Mouse (Mus musculus) brain, embryonic 18.5 days (tissue): ENCODE results near the gene Kctd6.

Experiments
- DNase-seq: peaks from one replicate; pipeline ENCODE4 v3.0.0-alpha.2; 2012; ENCODE audit warnings: low read depth, low spot score

Kctd6 gene

GRCm38 (mm10) chr14:8213803-8214224 lies at the start of gene Kctd6:
Kctd6 (plus strand) TSS chr14:8214140.
- peak; percentile 85 for DNase-seq

DNA sequence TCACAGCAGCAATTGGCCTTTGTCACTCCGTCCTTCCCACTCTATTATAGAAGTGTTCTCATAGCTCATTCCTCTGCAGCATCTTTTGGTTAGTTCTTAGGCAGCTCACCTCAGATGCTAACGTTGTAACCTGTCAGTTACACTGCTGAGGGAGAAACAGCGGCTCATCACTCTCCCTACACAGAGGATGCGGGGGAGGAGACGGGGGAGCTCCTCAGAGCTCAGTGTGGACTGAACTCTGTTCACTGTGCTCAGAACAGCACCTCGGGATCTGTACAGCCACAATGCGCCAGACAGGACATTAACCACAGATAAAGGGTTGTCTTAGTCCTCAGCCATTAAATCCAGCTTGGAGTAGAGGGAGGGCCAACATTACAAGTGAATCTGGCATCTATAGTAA lies 49.5 kb upstream of the Kctd6 start:
- DNase-seq: no peak

- DNase-seq: peak; percentile 97
Measured at GRCm38 (mm10) chr14:8172507-8173410, 41.2 kb upstream of the Kctd6 start, which contains the start of gene Pdhb. Pdhb (minus strand) TSS chr14:8173025.

DNA sequence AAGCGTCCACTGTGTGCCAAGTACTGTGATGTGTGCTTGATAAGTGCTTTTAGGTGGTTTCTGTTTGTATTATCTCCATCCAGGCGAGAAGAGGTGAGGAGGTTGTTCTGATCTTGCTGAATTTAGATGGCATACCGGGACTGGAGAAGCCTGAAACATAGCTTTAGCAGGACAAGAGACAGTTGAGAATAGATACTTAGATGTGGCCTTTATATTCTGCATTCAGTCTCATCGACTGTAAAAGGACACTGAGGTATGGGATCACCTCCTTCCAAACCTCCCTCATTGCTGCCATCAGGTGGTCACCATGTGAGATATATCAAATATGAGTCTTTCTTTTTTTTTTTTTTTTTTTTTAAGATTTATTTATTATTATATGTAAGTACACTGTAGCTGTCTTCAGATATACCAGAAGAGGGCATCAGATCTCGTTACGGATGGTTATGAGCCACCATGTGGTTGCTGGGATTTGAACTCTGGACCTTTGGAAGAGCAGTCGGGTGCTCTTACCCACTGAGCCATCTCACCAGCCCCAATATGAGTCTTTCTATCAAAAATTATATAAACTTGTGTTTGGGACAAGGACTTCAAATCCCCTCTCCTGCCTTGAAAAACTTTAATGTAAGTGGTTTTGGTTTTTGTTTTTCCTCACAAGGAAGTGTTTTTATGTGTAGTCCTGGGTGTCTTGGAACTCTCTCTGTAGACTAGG lies 40.2 kb upstream of the Kctd6 start:
- DNase-seq: peak; percentile 22

- no peak for DNase-seq
Measured at GRCm38 (mm10) chr14:8174634-8175033, 39.3 kb upstream of the Kctd6 start.

- DNase-seq: no peak
Measured at GRCm38 (mm10) chr14:8176251-8176650, 37.7 kb upstream of the Kctd6 start.

- no peak for DNase-seq
Measured at GRCm38 (mm10) chr14:8180371-8181035, 33.4 kb upstream of the Kctd6 start.

DNA sequence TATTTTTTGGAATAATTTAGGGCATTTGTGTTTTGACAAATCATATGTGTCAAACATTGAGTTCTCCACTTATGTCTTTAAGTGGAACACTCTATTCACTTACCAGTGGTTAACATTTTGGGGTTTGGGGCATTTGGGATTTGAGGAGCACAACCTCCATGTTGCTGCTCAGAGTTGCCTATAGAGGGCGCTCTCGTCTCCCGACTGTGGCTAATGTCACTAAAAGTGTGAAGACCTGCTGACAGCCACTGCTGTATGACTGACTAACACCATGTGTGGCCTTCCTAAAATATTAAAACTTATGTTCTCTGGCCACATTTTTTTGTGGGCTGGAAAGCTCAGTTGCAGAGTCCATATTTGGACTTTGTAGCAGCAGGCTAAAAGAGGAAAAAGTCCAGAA lies 30.6 kb upstream of the Kctd6 start:
- no peak for DNase-seq

GRCm38 (mm10) chr14:8186278-8187045 lies 27.5 kb upstream of the Kctd6 start:
- peak; percentile 37 for DNase-seq

DNA sequence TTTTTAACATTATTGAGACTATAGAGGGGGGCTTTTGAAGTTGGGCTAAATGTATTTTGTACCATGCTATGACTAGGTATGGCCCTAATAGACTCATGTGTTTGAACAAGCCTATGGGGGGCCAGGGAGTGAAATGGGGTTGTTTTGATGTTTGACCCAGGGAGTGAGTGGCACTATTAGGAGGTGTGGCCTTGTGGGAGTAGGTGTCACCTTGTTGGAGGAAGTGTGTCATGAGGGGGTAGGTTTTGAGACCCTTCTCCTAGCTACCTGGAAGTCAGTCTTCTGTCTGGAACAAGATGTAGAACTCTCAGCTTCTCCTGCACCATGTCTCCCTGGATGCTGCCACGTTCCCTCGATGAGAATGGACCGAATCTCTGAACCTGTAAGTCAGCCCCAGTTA lies 23.4 kb upstream of the Kctd6 start:
- DNase-seq: no peak

DNA sequence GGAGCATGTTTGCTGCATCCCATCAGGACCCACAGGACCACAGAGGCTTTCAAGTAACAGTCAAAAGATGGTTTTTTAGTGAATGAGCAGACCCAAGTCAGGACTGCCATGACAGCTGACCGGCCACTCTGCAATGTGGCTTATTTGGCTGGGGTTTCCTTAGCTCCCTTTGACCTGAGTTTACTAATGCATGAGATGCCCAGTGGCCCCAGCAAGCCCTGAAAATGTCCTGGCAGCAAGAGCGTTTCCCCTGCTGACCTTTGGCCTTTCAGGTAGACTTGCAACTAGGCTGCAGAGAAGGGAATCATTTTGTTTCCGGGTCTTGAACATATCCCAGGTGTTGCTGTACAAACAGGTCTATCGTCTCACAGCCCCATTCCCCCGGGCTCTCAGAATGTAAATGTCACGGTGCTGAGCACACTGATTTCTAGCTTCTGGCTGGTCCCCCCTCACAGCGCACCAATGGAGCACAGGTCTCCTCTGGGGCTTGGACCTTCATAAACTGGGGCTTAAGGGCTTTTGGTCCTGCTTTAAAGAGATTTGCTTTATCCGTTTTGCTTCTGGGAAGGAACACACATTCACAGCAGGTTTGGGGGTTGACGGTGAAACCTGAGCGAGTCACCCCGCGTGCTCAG lies 22.5 kb upstream of the Kctd6 start:
- no peak for DNase-seq

DNA sequence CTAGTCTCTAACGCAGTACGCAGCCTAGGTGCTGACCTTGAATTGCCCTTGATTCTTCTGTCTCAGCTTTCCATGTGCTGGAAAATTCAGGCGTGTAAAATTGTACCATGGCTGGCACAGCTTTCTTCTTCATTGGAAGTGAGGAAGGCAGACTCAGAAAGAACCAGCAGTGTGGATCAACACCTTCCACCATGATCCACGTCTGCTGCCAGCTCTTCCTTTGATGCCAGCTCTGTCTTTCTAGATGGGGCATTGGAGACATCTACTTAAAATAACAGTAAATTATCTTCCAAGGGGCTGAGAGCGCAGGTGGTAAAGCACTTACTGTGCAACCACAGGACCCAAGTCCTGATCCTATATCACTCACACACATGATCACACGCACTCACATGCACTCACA lies 21.2 kb upstream of the Kctd6 start:
- no peak for DNase-seq

DNA sequence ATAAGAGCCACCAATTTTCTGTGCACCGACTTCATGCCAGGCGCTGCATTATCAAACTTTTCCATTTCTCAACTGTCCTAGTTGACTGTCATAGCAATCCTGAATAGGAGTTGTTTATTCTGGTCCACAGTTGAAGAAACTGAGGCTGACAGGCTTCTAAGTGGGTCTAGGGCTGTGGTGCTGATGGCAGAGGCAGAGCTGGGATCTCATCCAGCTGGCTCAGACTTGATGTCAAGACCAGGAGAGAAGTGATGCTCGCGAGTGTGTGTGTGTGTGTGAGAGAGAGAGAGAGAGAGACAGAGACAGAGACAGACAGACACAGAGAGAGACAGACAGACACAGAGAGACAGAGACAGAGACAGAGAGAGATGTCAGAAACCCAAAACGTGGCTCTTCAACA lies 13.2 kb upstream of the Kctd6 start:
- DNase-seq: no peak

- DNase-seq: no peak
Measured at GRCm38 (mm10) chr14:8201715-8202114, 12.2 kb upstream of the Kctd6 start.

GRCm38 (mm10) chr14:8206179-8206910 lies 7.6 kb upstream of the Kctd6 start:
- no peak for DNase-seq

DNA sequence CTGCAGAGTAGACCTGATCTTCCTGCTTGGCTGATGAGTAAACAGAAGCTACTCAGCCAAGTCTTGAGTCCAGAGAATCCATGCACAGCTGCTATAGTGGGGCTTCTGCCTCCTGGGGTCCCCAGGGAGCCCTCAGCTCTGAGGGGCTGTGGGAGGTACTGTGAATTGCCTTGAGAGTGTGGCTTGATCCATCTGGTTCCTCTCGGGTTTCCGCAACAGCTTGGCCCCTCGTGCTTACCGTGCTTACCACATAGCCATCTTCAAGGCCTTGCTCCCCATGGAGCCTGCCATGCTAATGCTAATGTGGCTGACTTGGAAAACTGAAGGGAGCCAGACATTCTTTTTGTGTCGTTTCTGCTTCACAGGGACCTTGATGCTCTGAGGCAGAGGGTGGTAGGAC lies 6.8 kb upstream of the Kctd6 start:
- no peak for DNase-seq

- no peak for DNase-seq
Measured at GRCm38 (mm10) chr14:8207543-8207942, 6.4 kb upstream of the Kctd6 start.

- peak; percentile 32 for DNase-seq
Measured at GRCm38 (mm10) chr14:8208876-8209275, 5.1 kb upstream of the Kctd6 start.

GRCm38 (mm10) chr14:8209896-8210295 lies 4.0 kb upstream of the Kctd6 start:
- DNase-seq: no peak

DNA sequence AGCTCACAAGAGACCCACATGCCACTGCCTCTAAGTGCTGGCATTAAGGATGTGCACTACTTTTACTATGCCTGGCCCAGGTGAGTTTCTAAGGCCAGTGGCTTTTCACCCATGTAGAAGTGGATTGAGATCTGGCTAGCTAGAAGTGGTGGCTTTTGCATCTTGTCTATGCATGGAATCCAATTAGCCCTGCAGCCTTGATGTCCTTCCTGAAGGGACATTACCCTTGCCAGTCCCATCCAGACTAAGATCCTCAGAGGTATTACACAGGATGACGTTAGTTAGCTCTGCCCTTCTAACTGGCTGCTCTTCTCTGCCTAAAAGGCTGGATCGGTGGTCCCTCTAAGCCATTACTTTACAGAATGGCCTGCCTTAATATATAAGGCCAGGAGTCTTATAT lies 944 bp upstream of the Kctd6 start:
- no peak for DNase-seq
